Mouse (Mus musculus) B cell, adult 2 months (primary cell): Measurements from ENCODE around the gene Ppp1cc.
"Not testable (repeated sequence)": the region's sequence is repeated elsewhere in the genome, so short reads cannot be mapped to it uniquely, and the experiment has no call there.

Source experiments
- DNase-seq, 2 experiments: peaks; one replicate each; pipeline ENCODE4 v3.0.0; 2022

Ppp1cc gene

GRCm38 (mm10) chr5:122168344-122169069 is 10.4 kb downstream of the Ppp1cc start:
- DNase-seq: no peak

GRCm38 (mm10) chr5:122171058-122171457 is 13.0 kb downstream of the Ppp1cc start:
- DNase-seq: no peak

DNA sequence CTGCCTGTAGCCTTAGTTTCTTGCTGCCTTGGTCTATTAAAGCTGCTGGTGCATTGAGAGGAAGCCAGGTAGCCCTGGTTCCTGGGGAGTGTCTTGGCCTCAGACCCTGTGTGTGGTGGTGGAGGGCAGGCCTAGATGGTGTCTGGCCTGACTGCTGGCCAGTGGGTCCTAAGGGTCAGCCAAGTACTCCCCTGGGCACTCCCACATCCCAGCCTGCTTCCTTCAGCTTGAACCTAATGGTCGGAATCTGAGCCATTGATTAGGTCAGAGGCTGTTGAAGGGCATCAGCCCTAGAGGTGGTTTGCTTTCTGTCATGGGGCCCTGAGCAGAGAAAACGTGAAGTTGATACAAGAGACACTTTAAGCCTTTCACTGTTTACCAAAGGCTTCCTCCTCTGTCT is 17.3 kb downstream of the Ppp1cc start:
- no peak for DNase-seq

- DNase-seq: no peak
Observed at GRCm38 (mm10) chr5:122175961-122176360, 17.9 kb downstream of the Ppp1cc start.

DNA sequence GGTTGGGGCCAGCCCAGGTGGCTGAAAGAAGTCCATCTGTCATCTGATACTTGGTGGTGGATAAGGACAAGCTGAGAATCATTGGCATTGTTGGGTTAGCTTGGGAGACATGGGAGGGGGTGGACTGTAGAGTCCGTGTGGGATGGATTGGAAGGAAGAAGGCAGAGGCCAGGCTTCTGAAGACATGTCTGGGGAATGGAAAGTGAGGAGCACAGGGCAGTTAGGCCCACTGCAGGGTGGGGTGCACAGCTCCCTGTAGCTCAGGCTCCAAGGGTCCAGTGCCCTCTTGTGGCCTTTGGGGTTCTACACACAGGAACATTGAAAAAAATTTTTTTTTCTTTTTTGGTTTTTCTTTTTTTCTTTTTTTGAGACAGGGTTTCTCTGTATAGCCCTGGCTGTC is 18.3 kb downstream of the Ppp1cc start:
- DNase-seq: peak; percentile 77 to 82

- peak; percentile 34 for DNase-seq
Observed at GRCm38 (mm10) chr5:122179665-122180064, 21.6 kb downstream of the Ppp1cc start.

GRCm38 (mm10) chr5:122184283-122184806 is 26.3 kb downstream of the Ppp1cc start:
- DNase-seq: no peak

DNA sequence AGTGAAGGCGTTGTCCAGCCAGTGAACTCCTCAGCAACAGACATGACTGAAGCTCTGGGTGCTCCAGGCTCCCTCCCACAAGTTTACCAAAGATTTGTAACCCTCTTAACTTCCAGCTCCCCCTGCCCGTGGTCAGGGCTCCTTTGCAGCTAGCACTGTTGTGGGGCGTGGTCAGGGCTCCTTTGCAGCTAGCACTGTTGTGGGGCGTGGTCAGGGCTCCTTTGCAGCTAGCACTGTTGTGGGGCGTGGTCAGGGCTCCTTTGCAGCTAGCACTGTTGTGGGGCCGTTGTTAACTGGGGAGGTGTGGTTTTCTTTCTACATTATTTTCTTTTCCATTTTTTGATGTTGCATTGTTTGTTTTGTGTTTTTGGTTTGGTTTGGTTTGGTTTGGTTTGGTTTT is 26.8 kb downstream of the Ppp1cc start:
- DNase-seq: not testable (repeated sequence)

GRCm38 (mm10) chr5:122189115-122189514 is 31.0 kb downstream of the Ppp1cc start:
- no peak for DNase-seq

GRCm38 (mm10) chr5:122190465-122190864 is 32.4 kb downstream of the Ppp1cc start:
- DNase-seq: no peak

DNA sequence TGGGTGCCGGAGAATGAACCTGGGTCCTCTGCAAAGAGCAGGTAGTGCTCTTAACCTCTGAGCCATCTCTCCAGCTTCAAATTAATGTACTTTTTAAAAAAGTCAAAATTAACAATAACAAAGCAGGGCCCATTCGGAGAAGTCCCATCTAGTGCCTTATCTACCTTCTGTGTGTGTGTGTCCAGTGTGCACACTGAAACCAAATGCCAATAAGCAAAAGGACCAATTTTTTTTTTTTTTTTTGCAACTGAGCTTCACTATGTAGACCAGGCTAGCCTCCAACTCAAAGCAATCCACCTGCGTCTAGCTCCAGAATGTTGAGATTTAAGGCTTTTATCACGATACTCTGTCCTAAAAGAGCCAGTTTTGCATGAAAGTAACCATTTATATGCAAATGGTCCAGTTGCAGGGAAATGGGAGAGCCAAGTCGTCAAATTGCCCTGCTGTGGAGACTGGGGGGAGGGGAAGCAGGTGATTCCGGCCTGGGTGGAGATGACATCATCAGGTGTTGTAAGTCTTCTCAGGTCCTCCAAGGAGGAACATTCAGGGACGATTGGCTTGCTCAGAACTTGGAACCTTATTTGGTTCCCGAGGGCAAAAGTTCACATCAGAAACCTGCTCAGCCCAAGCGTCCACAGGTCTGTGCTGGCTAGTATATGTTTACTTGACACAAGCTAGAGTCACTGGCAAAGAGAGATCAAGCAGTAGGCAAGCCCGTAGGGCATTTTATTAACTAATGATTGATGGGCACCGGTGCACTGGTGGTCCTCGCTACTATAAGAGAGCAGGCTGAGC is 33.4 kb downstream of the Ppp1cc start:
- no peak for DNase-seq

DNA sequence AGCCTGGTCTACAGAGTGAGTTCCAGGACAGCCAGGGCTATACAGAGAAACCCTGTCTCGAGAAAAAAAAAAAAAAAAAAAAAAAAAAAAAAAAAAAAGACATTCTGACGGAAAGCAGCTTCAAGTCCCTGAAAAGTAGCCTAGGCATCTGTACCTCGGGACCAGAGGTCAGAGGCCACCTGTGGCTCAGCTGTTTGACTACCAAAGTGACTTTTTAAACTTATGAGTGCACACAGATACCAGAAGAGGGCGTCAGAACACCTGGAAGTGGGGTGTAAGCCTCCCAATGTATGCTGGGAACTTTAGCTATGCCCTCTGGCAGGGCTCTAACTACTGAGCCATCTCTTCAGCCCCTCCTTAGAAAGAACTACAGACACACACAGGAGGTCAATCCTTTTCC is 34.3 kb downstream of the Ppp1cc start:
- peak; percentile 44 to 50 for DNase-seq

DNA sequence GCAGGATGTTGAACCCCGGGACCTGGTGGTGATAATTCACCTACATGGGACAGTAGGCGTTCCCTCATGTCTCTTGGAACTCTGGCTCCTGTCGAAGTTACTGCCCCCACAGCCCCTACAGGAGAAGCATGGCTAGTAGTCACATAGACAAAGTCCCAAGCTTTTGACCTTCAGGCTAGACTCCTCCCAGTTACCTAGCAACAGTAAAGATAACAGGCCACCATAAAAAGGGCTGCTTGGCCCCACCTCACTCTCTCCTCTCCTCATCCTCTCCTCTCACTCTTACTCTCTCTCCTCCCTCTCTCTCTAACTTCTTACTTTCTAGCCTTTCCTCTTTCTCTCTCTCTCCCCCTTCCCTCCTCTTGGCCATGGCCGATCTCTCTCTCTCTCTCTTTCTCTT is 42.8 kb downstream of the Ppp1cc start:
- no peak for DNase-seq

- no peak for DNase-seq
Observed at GRCm38 (mm10) chr5:122201904-122202303, 43.8 kb downstream of the Ppp1cc start.

DNA sequence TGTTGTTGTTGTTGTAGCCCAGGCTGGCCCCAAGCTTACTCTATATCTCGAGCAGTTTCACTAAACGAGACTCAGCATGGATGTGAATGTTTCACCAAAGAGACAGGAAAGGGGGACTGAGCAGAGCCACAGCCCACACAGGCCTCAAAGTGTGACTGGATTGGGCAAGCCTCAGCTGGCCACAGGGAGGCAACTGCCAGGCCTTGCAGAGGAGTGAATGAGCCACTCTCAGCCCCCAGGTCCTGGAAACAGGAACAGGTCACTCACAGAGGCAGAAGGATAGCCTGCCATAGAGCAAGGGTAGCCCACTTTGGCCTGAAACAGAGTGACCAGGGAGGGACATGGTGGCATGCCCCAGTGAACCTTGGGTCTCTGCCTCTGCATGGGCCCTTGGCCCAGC is 46.1 kb downstream of the Ppp1cc start:
- DNase-seq: no peak

DNA sequence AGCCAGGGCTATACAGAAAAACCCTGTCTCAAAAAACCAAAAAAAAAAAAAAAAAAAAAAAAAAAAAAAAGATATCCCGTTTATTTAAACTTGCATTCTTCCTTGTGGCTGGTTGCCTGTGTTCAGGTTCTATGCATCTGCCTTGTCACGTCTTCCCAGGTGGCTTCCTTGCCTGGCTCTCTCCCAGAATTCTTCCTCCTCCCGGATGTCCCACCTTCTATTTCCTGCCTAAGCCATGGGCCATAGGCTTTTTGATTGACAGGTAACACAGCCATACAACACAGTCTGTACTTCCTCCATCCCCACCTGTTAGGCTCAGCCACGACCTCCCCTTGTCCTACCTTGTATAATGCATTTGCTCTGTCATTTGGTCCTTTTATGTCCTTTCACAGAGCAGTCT is 48.4 kb downstream of the Ppp1cc start, which contains the start of gene Hvcn1:
Gene Hvcn1, plus strand, starts transcription at position 330 of the 400 bp plus-strand sequence.
- peak in 1 of 2 experiments; percentile 27 for DNase-seq

DNA sequence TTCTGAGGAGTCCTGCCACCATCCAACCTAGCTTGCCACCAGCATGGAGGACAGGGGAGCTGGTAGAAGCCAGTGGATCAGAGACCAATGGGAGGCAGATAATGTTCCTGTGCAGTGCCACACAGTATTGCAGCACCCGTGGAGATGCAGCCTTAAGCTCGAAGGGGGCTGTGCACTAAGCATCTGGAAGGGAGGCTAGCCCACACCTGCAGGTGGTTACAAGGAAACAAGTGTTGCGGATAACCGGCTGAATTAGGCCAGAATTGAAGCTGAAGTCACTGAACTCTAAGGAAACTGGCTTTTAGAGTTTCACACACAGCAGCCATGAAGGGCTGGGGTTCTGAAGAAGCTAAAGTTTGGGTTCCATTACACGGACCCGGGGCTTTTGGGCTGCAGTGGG is 50.8 kb downstream of the Ppp1cc start:
- DNase-seq: peak in 1 of 2 experiments; percentile 15

DNA sequence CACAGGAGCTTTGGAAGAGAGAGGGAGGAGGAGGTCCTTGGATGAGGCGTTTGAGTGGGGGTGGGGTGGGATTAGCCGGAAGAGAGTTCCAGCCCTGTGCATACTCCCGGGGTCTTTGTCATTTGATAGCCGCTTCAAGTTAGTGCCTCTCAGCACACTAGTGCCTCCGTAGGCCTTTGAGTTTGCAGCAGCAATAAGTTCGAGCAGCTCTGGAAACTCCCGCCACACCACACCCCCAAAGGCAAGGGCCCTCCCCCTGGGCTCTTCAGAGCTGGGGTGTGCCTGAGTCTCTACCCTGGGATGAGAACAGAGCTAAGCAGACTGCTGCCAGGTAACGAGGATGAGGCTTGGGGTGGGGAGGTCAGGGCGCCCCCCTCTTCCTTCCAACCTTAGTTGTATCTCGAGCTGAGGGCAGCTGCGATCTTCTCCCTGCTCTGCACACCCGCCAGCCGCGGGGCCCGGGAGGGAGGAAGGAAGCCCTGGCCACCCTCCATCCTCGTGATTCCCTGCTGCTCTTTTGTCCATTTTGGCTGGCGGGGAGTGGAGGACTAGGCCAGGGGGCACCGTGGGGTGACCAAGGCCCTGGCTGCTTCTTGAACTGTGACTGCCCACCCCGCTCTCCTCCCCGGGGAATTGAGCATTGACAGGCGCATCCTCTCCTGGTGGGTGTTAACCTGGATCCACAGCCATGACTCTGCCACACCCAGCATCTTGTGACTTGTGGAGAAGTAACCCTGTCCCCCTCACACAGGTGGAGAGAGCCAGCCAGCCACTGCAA is 51.7 kb downstream of the Ppp1cc start:
- DNase-seq: peak; percentile 91 to 92

DNA sequence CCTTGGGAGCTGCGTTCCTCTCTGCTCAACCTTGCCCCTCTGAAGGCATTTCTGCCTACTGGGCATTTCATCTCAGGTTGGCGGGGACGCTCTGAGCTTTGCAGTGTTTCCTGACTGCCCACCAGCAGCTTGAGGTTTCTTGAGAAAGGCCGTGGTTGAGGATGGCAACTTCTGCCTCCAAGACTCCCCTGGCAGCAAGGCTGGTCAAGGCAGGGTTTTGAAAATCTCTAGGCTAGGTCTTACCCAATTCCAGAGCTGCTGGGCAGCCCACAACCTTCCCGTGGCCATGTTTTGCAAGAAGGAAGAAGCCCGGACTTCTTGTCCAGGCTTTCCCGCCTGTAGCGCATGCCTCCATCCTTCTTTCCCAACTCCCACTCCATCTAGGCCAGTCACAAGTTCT is 52.8 kb downstream of the Ppp1cc start:
- DNase-seq: peak; percentile 37 to 45

DNA sequence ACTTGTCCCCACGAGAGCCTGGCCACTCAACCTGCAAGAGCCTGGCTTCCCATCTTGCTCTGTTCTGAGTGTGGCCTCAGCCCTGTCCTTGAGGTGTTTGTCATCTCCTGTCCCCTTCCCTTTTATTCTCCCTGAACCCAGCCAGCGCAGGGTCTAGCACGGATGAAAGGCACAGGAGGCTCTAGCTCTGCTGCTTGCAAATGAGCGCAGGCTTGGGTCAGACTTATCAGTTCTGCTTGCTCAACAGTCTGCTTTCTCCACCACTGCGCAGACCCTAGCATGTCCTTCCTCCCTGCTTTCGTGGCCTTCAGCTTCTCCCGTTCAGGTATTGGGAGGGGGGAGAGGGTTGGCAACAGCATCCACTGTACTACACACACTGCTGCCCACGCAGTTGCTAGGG is 54.0 kb downstream of the Ppp1cc start:
- peak; percentile 53 to 64 for DNase-seq

DNA sequence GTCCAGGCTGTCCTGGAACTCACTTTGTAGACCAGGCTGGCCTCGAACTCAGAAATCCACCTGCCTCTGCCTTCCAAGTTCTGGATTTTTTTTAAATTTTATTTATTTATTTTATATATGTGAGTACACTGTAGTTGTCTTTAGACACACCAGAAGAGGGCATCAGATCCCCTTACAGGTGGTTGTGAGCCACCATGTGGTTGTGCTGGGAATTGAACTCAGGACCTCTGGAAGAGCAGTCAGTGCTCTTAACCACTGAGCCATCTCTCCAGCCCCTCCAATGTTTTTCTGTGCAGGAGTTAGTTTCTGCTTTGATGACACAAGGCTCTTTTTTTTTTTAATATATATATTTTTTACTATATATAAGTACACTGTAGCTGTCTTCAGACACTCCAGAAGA is 54.7 kb downstream of the Ppp1cc start:
- peak; percentile 56 to 59 for DNase-seq

DNA sequence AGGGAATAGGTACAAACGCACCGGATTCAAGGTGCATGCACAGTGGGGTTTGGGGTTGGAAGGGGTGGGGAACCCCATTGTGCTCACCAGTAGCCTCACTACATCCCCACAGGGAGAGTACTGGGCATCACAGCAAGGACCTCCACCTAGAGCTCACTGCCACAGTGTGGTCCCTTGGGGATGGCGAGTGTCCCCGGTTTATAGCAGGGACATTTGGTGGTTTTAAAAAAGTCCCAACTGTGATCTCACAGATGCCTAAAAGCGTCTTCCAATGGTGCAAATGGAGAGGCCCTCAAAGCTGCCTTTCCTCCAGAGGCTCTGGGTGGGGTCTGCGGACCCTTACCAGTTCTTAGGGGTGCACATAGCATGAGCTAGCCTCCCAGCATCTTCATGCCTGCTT is 55.8 kb downstream of the Ppp1cc start:
- DNase-seq: peak; percentile 65 to 67

GRCm38 (mm10) chr5:122217636-122218035 is 59.6 kb downstream of the Ppp1cc start:
- DNase-seq: peak in 1 of 2 experiments; percentile 33
